Mouse (Mus musculus) heart, postnatal 0 days (tissue): ENCODE results near the gene Padi2.

Experiments
- CTCF ChIP-seq: IDR thresholded peaks from 2 replicates; pipeline ENCODE4 v1.5.1; 2016; ENCODE audit warnings: antibody characterized with exemption, control low read depth, low read depth
- EP300 ChIP-seq: IDR thresholded peaks from 2 replicates; pipeline ENCODE4 v1.6.1; 2016; ENCODE audit warnings: antibody characterized with exemption, low read depth

- TF ChIP-seq CTCF (no peak), EP300 (no peak)
Measured at GRCm38 (mm10) chr4:140892163-140892530, 14.0 kb upstream of the Padi2 start.
